Mouse (Mus musculus): ENCODE results near the gene Fuca1. TPM values are rescaled to one million over a fixed set of nuclear protein-coding genes. Genes with fewer than 3 reads are reported as not detected.
A peak's percentile ranks its signal among the peaks of the same experiment; 100 is the strongest.

Gene Fuca1
- polyA plus RNA-seq, 1 experiment, result 172 TPM

DNA sequence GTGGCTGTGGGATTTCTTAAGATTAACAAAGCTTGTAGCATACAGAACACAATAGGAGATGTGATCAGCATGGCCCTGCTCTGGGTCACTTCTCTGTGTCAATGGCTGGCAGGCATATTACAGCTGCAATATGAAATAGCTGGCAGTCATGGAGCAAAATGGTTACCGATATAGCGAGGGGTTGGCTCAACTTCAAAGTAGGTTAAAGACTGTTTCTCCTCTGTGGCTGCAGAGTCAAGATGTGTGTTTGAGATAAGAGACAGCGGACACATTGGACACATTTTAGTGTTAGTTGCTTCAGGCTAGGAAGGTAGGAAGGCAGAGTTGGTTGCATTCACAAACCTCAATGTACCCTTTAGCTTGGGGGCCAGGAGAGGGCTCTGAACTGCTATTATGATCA is 13.9 kb upstream of the Fuca1 start:
- TF ChIP-seq CTCF (IDR thresholded peaks at IDR 0.05; ENCODE audit: control insufficient read depth, insufficient read depth, low read length) (no peak), POLR2A (IDR thresholded peaks at IDR 0.05; ENCODE audit: borderline replicate concordance, control insufficient read depth, low read depth, low read length) (no peak)
- Histone ChIP-seq H3K4me1 (ENCODE audit: control insufficient read depth, insufficient read depth, low read length) (peaks cover 4% of the 10 kb centered on the region; the same call in 1 of the 2 replicates), H3K4me3 (replicated peaks; ENCODE audit: control insufficient read depth, low read depth, low read length) (no peak overlapping the region), H3K27ac (ENCODE audit: control insufficient read depth, insufficient read depth, low read depth, low read length, poor library complexity) (no peak overlapping the region)
- 34% methylated on average over 3 of the region's 3 CpGs for WGBS

DNA sequence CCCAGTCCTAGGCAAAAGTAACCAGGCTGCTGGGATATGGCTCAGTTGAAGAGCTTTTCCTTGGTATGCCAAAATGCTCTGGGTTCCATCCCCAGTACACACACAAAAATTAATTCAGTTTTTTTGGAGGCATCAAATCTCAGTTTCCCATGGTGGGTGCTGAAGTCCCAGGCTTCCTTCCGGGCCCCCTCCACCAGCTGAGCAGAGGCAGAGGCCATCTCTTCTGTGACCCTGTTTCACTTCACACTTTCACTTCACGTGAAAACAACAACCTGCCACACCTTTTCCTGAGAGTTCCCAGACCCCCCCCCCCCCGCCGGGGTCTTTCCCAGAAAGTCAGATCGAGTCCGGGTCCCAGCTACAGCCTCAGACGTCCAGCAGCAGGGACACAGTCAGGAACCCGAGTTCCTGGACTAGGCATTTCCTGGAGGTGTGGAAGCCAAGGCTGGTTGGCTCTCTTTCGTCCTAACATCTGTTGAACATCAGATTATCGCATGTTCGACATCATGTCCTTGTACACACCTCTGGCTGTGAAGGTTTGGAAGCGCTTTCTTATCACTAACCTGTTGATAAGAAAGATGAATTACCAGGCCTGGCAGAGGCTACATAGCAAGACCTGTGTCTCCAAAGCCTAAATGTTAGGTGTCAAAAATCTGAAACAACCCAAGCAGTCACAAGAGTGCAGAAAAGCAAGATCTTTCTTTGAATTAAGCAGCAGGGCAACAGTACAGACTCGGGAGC is 11.0 kb upstream of the Fuca1 start:
- H3K27ac ChIP-seq (ENCODE audit: control insufficient read depth, insufficient read depth, low read depth, low read length, poor library complexity), result peak overlapping the region; percentile 59
- H3K4me3 ChIP-seq (replicated peaks; ENCODE audit: control insufficient read depth, low read depth, low read length), result no peak overlapping the region
- H3K4me1 ChIP-seq (ENCODE audit: control insufficient read depth, insufficient read depth, low read length), result peaks cover 4% of the 10 kb centered on the region; the same call in 1 of the 2 replicates
- TF ChIP-seq POLR2A (IDR thresholded peaks at IDR 0.05; ENCODE audit: borderline replicate concordance, control insufficient read depth, low read depth, low read length) (no peak), CTCF (IDR thresholded peaks at IDR 0.05; ENCODE audit: control insufficient read depth, insufficient read depth, low read length) (no peak)
- 68% methylated on average over 13 of the region's 13 CpGs for WGBS

DNA sequence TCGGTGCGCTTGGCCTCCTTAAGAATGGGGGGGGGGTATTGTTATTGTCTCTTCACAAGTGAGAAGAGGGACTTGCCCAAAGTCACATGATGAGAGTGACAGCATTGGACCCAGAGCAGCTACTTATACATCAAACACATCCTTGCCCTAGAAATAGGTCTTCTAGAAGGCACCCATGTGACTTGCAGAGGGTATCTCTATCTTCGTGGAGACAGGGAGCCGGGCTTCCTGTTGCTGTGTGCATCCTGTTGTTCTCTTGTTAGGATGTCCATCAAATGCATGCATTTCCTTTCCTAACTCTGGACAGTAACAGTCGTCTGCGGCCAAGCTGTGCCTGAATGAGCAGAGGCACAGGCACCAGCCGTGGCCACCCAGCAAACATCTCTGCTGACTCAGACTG is 9.0 kb upstream of the Fuca1 start:
- peak overlapping the region; percentile 32 for H3K27ac ChIP-seq (ENCODE audit: control insufficient read depth, insufficient read depth, low read depth, low read length, poor library complexity)
- WGBS, result 40% methylated on average over 7 of the region's 7 CpGs
- H3K4me1 ChIP-seq (ENCODE audit: control insufficient read depth, insufficient read depth, low read length), result peaks cover 2% of the 10 kb centered on the region; the same call in 1 of the 2 replicates
- TF ChIP-seq POLR2A (IDR thresholded peaks at IDR 0.05; ENCODE audit: borderline replicate concordance, control insufficient read depth, low read depth, low read length), result peak; percentile 42; the same call in 1 of the 2 replicates
- no peak for TF ChIP-seq CTCF (IDR thresholded peaks at IDR 0.05; ENCODE audit: control insufficient read depth, insufficient read depth, low read length)
- peak overlapping the region; percentile 14 for H3K4me3 ChIP-seq (replicated peaks; ENCODE audit: control insufficient read depth, low read depth, low read length)

DNA sequence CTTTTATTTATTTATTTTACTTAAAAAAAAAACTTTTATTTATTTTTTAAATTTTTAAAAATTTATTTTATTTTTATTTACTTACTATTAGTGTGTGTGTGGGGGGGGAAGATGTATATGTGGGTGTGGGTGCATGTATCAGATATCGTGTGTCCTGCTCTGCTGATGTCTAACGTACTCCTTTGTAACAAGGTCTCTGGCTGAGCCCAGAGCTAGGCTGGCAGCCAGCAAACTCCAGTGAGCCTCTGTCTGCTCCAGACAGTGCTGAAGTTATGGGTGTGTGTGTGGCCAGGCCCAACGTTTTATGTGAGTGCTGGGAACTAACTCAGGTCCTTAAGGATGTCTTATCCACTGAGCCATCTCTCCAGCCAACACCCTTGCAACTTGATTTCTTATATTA is 8.4 kb upstream of the Fuca1 start:
- TF ChIP-seq CTCF (IDR thresholded peaks at IDR 0.05; ENCODE audit: control insufficient read depth, insufficient read depth, low read length) (no peak), POLR2A (IDR thresholded peaks at IDR 0.05; ENCODE audit: borderline replicate concordance, control insufficient read depth, low read depth, low read length) (no peak)
- Histone ChIP-seq H3K4me3 (replicated peaks; ENCODE audit: control insufficient read depth, low read depth, low read length) (no peak overlapping the region), H3K4me1 (ENCODE audit: control insufficient read depth, insufficient read depth, low read length) (peaks cover 2% of the 10 kb centered on the region; the same call in 1 of the 2 replicates), H3K27ac (ENCODE audit: control insufficient read depth, insufficient read depth, low read depth, low read length, poor library complexity) (no peak overlapping the region)
- 55% methylated on average over 3 of the region's 3 CpGs for WGBS

DNA sequence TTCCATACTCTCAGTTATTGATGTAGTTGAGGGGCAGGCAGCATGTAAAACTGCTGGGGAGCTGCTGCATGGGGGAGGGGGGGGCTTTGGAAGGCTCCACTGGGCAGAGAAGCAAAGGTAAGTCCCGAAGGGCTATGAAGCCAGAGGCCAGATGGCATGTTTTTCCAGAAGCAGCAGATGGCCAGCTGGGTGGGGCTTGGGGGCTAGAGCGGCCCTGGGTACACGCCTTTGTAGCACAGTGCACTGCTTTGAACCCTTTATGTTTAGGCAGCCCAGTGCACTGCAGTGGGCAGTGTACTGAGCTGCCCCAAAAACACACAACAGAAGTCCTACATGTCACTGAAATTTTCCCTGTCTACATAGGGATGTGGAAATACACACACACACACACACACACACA is 7.7 kb upstream of the Fuca1 start:
- TF ChIP-seq CTCF (IDR thresholded peaks at IDR 0.05; ENCODE audit: control insufficient read depth, insufficient read depth, low read length), result no peak
- WGBS, result 44% methylated on average over 3 of the region's 3 CpGs
- no peak overlapping the region for H3K4me3 ChIP-seq (replicated peaks; ENCODE audit: control insufficient read depth, low read depth, low read length)
- H3K27ac ChIP-seq (ENCODE audit: control insufficient read depth, insufficient read depth, low read depth, low read length, poor library complexity), result peak overlapping the region; percentile 38; the same call in 1 of the 2 replicates
- peaks cover 2% of the 10 kb centered on the region; the same call in 1 of the 2 replicates for H3K4me1 ChIP-seq (ENCODE audit: control insufficient read depth, insufficient read depth, low read length)

DNA sequence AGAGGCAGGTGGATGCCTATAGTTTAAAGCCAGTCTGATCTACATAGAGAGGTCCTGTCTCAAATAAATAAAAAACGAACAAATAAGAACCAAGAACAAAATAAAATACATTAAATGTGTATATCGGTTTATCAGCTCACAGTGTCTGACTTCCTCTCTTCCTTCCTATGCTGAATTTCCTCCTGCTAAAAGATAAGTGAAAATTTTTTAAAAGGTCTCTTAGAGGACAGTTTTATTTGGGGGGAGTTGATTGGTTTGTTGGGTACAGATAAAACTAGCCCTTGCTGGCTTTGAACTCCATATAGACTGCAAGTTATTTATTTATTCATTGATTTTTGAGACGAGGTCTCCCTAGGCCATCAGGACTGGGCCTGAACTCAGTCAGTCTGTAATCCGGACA is 7.1 kb upstream of the Fuca1 start:
- H3K27ac ChIP-seq (ENCODE audit: control insufficient read depth, insufficient read depth, low read depth, low read length, poor library complexity), result no peak overlapping the region; the same call in 1 of the 2 replicates
- WGBS, result 36% methylated on average over 4 of the region's 4 CpGs

DNA sequence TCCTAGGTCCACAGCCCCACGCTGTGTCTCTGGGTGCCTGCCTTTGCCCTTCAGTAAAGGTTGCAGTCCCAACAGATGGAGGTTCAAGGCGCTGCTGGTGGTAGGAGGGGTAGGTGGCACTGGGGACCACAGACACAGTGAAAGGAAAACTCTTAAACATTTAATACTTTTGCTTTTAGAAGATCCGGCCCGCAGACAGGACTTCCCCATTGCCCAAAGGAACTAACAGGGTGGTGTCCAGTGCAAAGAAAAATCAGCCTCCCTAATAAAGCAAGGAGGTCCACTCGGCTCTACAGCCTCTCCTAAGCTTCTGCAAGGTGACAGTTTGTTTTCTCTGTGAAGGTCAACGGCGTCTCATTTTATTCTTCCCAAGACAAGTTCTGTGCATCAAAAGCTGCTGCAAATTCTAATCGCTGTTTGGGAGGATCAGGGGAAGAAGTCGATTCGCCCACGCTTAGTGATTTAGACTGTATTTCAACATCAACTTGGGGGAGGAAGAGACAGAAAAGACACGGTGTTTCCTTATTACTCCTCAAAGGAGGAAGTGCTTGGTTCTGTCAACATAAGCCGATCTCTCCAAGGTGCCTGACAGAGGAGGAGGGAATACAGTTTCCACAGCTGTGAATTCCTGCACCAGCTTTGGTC is 1.8 kb upstream of the Fuca1 start:
- Histone ChIP-seq H3K27ac (ENCODE audit: control insufficient read depth, insufficient read depth, low read depth, low read length, poor library complexity) (peak overlapping the region; percentile 94), H3K4me3 (replicated peaks; ENCODE audit: control insufficient read depth, low read depth, low read length) (peak overlapping the region; percentile 38), H3K4me1 (ENCODE audit: control insufficient read depth, insufficient read depth, low read length) (peaks cover 6% of the 10 kb centered on the region)
- WGBS, result 14% methylated on average over 13 of the region's 13 CpGs
- TF ChIP-seq POLR2A (IDR thresholded peaks at IDR 0.05; ENCODE audit: borderline replicate concordance, control insufficient read depth, low read depth, low read length) (no peak), CTCF (IDR thresholded peaks at IDR 0.05; ENCODE audit: control insufficient read depth, insufficient read depth, low read length) (no peak)

More for the DNA sequence above, 7.1 kb upstream of the Fuca1 start:
- peaks cover 5% of the 10 kb centered on the region for H3K4me1 ChIP-seq (ENCODE audit: control insufficient read depth, insufficient read depth, low read length)
- no peak for TF ChIP-seq POLR2A (IDR thresholded peaks at IDR 0.05; ENCODE audit: borderline replicate concordance, control insufficient read depth, low read depth, low read length)
- TF ChIP-seq CTCF (IDR thresholded peaks at IDR 0.05; ENCODE audit: control insufficient read depth, insufficient read depth, low read length), result no peak
- H3K4me3 ChIP-seq (replicated peaks; ENCODE audit: control insufficient read depth, low read depth, low read length), result no peak overlapping the region

DNA sequence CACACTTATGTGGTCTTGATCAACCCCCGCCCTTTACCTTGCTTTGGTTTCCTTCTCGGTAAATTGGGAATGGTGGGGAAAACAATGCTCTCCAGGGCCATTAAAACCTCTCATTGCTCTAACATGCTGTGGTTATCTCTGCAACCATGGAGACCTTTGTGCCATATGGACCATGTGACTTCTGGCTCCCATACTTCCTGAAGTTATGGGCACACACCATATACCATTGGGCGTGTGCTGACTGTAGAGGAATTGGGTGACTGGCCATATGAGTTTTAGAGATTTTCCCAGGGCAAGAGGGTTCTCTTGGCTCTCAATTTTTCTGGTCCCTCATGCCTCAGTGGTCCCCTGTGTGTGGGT is 1.3 kb upstream of the Fuca1 start:
- Histone ChIP-seq H3K4me1 (ENCODE audit: control insufficient read depth, insufficient read depth, low read length) (peaks cover 6% of the 10 kb centered on the region), H3K4me3 (replicated peaks; ENCODE audit: control insufficient read depth, low read depth, low read length) (no peak overlapping the region), H3K27ac (ENCODE audit: control insufficient read depth, insufficient read depth, low read depth, low read length, poor library complexity) (peak overlapping the region; percentile 68)
- WGBS, result 50% methylated on average over 3 of the region's 3 CpGs
- no peak for TF ChIP-seq CTCF (IDR thresholded peaks at IDR 0.05; ENCODE audit: control insufficient read depth, insufficient read depth, low read length)
- TF ChIP-seq POLR2A (IDR thresholded peaks at IDR 0.05; ENCODE audit: borderline replicate concordance, control insufficient read depth, low read depth, low read length), result no peak

Measured in bone marrow, adult 2 months (tissue).